Mouse (Mus musculus): ENCODE measurements around the gene C130050O18Rik. TPM values are rescaled to one million over a fixed set of nuclear protein-coding genes. Genes with fewer than 3 reads are reported as not detected.

The C130050O18Rik gene
- polyA plus RNA-seq, 1 experiment from 2014 or later: 0.36 TPM

DNA sequence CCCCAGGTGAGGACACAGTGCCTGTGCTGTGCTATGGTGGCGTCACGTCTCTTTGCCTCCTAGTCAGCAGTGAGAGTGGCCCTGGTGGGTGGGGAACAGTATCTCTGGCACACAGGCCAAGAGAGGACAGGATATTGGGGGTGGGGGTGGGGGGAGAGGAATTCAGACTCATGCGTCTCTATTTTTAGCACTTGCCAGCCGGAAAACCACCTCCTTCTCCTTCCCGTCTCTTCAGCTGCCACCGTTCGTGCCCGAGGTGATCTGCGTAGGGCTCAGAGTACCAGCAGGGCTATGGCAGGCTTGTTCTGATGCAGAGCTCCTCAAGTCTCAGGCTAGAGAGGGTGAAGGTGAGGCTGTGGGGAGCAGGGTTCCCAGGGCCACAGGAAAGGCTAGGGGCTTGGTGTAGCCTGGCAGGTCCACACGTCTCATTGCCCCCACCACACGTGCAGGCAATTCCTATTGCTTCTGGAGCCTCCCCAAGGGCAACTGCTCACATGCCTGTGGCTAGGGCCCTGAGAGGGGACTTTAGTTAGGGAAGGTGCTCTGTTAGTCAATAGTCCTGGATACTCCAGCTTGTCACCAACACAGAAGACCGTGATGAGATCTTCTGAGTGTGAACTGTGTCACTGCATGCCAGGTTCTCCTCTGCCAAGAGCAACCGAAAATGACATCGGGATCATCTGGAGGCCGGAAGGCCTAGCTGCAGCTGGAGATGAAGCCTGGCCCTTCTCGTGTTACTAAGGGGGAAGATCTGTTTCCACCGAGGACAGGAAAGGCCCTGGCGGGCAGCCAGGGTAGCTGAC is 27.4 kb upstream of the C130050O18Rik start, which contains the start of gene Gpr146:
TSS of gene Gpr146 (plus strand) at position 230 of the 803 bp plus-strand sequence.
- no peak for DNase-seq (ENCODE audit: low spot score)
- Histone ChIP-seq H3K4me2 (ENCODE audit: low read depth) (no peak within 1 kb of the TSS), H3K4me3 (ENCODE audit: low read depth, low read length) (no peak within 1 kb of the TSS), H3K9me3 (ENCODE audit: control insufficient read depth, low read length) (no peaks in the 10 kb centered on the region), H3K36me3 (ENCODE audit: control insufficient read depth, insufficient read depth, low read length) (no peaks in the 10 kb centered on the region), H3K9ac (ENCODE audit: low read length) (no peak within 1 kb of the TSS), H3K27me3 (ENCODE audit: control insufficient read depth, insufficient read depth, low read length) (no peaks in the 10 kb centered on the region), H3K4me1 (ENCODE audit: control insufficient read depth, insufficient read depth, low read length) (no peaks in the 10 kb centered on the region), H3K27ac (ENCODE audit: low read depth, low read length) (0 out of 2 replicates have a peak within 1 kb of the TSS, but pooled peaks have one; percentile 20)
- WGBS: 85% methylated on average over 18 of the region's 18 CpGs
- ATAC-seq (ENCODE audit: insufficient read depth, low FRiP score, low TSS enrichment): no peak

GRCm38 (mm10) chr5:139378271-139378556 is 26.9 kb upstream of the C130050O18Rik start:
- Histone ChIP-seq H3K4me2 (ENCODE audit: low read depth) (no peak overlapping the region), H3K4me3 (ENCODE audit: low read depth, low read length) (no peak overlapping the region), H3K4me1 (ENCODE audit: control insufficient read depth, insufficient read depth, low read length) (no peaks in the 10 kb centered on the region), H3K9me3 (ENCODE audit: control insufficient read depth, low read length) (no peaks in the 10 kb centered on the region), H3K27me3 (ENCODE audit: control insufficient read depth, insufficient read depth, low read length) (no peaks in the 10 kb centered on the region), H3K9ac (ENCODE audit: low read length) (no peak overlapping the region), H3K36me3 (ENCODE audit: control insufficient read depth, insufficient read depth, low read length) (no peaks in the 10 kb centered on the region), H3K27ac (ENCODE audit: low read depth, low read length) (no peak overlapping the region)
- DNase-seq (ENCODE audit: low spot score): no peak
- ATAC-seq (ENCODE audit: insufficient read depth, low FRiP score, low TSS enrichment): no peak
- WGBS: 92% methylated on average over 7 of the region's 7 CpGs

GRCm38 (mm10) chr5:139378986-139379629 is 26.0 kb upstream of the C130050O18Rik start:
- ATAC-seq (ENCODE audit: insufficient read depth, low FRiP score, low TSS enrichment): no peak
- DNase-seq (ENCODE audit: low spot score): no peak
- H3K4me3 ChIP-seq (ENCODE audit: low read depth, low read length): no peak overlapping the region
- no peaks in the 10 kb centered on the region for H3K36me3 ChIP-seq (ENCODE audit: control insufficient read depth, insufficient read depth, low read length)
- no peak overlapping the region for H3K9ac ChIP-seq (ENCODE audit: low read length)
- no peaks in the 10 kb centered on the region for H3K4me1 ChIP-seq (ENCODE audit: control insufficient read depth, insufficient read depth, low read length)
- H3K27me3 ChIP-seq (ENCODE audit: control insufficient read depth, insufficient read depth, low read length): no peaks in the 10 kb centered on the region
- no peak overlapping the region; the same call in 1 of the 2 replicates for H3K4me2 ChIP-seq (ENCODE audit: low read depth)
- 0 out of 2 replicates have a peak overlapping the region, but pooled peaks have one; percentile 17 for H3K27ac ChIP-seq (ENCODE audit: low read depth, low read length)
- H3K9me3 ChIP-seq (ENCODE audit: control insufficient read depth, low read length): no peaks in the 10 kb centered on the region
- 63% methylated on average over 21 of the region's 21 CpGs for WGBS

DNA sequence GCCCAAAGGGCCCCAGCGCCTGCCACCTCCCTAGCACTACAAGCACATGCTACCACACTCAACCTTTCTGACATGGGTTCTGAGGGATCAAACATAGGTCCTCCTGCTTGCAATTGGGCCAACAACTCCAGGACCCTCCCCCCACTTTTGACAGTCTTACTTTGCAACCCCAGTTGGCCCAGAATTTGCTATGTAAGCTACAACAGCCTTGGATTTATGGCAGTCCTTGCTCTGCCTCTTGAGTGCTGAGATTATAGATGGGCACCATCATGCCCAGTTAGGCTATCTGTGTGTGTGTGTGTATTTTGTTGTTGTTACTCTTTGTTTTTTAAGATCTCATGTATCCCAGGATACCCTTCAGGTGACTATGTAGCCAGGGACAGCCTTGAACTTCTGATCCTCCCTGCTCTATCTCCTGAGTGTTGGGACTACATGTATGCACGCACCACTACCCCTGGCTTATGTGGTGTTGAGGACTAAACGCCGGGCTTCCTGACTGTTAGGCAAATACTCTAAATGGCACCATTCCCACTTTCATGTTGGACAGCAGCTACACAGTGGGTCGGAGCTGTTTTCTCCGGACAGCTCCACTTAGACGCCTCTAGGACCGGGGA is 25.2 kb upstream of the C130050O18Rik start:
- no peaks in the 10 kb centered on the region for H3K36me3 ChIP-seq (ENCODE audit: control insufficient read depth, insufficient read depth, low read length)
- 0 out of 2 replicates have a peak, but pooled peaks have one; percentile 36 for ATAC-seq (ENCODE audit: insufficient read depth, low FRiP score, low TSS enrichment)
- DNase-seq (ENCODE audit: low spot score): no peak
- H3K4me1 ChIP-seq (ENCODE audit: control insufficient read depth, insufficient read depth, low read length): no peaks in the 10 kb centered on the region
- H3K9me3 ChIP-seq (ENCODE audit: control insufficient read depth, low read length): no peaks in the 10 kb centered on the region
- H3K27me3 ChIP-seq (ENCODE audit: control insufficient read depth, insufficient read depth, low read length): no peaks in the 10 kb centered on the region
- no peak overlapping the region for H3K27ac ChIP-seq (ENCODE audit: low read depth, low read length)
- peak overlapping the region; percentile 62 for H3K4me3 ChIP-seq (ENCODE audit: low read depth, low read length)
- 27% methylated on average over 8 of the region's 8 CpGs for WGBS
- no peak overlapping the region for H3K9ac ChIP-seq (ENCODE audit: low read length)
- peak overlapping the region; percentile 86 for H3K4me2 ChIP-seq (ENCODE audit: low read depth)

- no peaks in the 10 kb centered on the region for H3K27me3 ChIP-seq (ENCODE audit: control insufficient read depth, insufficient read depth, low read length)
- H3K4me3 ChIP-seq (ENCODE audit: low read depth, low read length): peak overlapping the region; percentile 62
- 2% methylated on average over 73 of the region's 73 CpGs for WGBS
- ATAC-seq (ENCODE audit: insufficient read depth, low FRiP score, low TSS enrichment): peak; percentile 90
- peak; percentile 88 for DNase-seq (ENCODE audit: low spot score)
- H3K4me1 ChIP-seq (ENCODE audit: control insufficient read depth, insufficient read depth, low read length): no peaks in the 10 kb centered on the region
- peak overlapping the region; percentile 86 for H3K4me2 ChIP-seq (ENCODE audit: low read depth)
- no peak overlapping the region for H3K27ac ChIP-seq (ENCODE audit: low read depth, low read length)
- H3K9me3 ChIP-seq (ENCODE audit: control insufficient read depth, low read length): no peaks in the 10 kb centered on the region
- no peaks in the 10 kb centered on the region for H3K36me3 ChIP-seq (ENCODE audit: control insufficient read depth, insufficient read depth, low read length)
- H3K9ac ChIP-seq (ENCODE audit: low read length): peak overlapping the region; percentile 67
Measured at GRCm38 (mm10) chr5:139380385-139381248, 24.5 kb upstream of the C130050O18Rik start.

- no peaks in the 10 kb centered on the region for H3K9me3 ChIP-seq (ENCODE audit: control insufficient read depth, low read length)
- DNase-seq (ENCODE audit: low spot score): no peak
- H3K36me3 ChIP-seq (ENCODE audit: control insufficient read depth, insufficient read depth, low read length): no peaks in the 10 kb centered on the region
- no peak overlapping the region for H3K27ac ChIP-seq (ENCODE audit: low read depth, low read length)
- no peaks in the 10 kb centered on the region for H3K4me1 ChIP-seq (ENCODE audit: control insufficient read depth, insufficient read depth, low read length)
- H3K9ac ChIP-seq (ENCODE audit: low read length): no peak overlapping the region
- WGBS: 82% methylated on average over 17 of the region's 18 CpGs
- ATAC-seq (ENCODE audit: insufficient read depth, low FRiP score, low TSS enrichment): no peak
- no peaks in the 10 kb centered on the region for H3K27me3 ChIP-seq (ENCODE audit: control insufficient read depth, insufficient read depth, low read length)
- no peak overlapping the region for H3K4me2 ChIP-seq (ENCODE audit: low read depth)
- H3K4me3 ChIP-seq (ENCODE audit: low read depth, low read length): no peak overlapping the region
Measured at GRCm38 (mm10) chr5:139381586-139382513, 23.2 kb upstream of the C130050O18Rik start.

DNA sequence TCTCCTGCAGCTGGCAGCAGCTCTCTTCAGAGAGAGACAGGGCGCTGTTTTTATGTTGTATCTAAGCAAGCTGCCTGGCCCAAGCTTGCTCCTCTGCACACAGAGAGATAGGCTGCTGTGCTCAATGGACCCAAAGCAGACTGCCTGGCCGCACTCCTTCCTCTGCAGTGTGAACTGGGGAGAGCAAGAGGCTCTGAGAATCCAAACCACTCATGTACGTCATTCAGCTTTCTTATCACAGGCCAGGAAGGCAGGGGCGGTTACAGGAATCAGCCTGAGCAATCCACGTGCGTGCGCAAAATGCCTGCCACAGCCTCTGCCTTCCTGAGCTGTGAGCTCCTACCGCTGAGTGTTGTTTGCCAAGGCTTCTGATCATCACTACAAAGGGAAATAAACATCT is 22.3 kb upstream of the C130050O18Rik start:
- Histone ChIP-seq H3K36me3 (ENCODE audit: control insufficient read depth, insufficient read depth, low read length) (no peaks in the 10 kb centered on the region), H3K4me1 (ENCODE audit: control insufficient read depth, insufficient read depth, low read length) (no peaks in the 10 kb centered on the region), H3K4me2 (ENCODE audit: low read depth) (no peak overlapping the region), H3K9me3 (ENCODE audit: control insufficient read depth, low read length) (no peaks in the 10 kb centered on the region), H3K9ac (ENCODE audit: low read length) (no peak overlapping the region), H3K4me3 (ENCODE audit: low read depth, low read length) (no peak overlapping the region), H3K27me3 (ENCODE audit: control insufficient read depth, insufficient read depth, low read length) (no peaks in the 10 kb centered on the region), H3K27ac (ENCODE audit: low read depth, low read length) (peak overlapping the region; percentile 58; the same call in 1 of the 2 replicates)
- DNase-seq (ENCODE audit: low spot score) (no peak), ATAC-seq (ENCODE audit: insufficient read depth, low FRiP score, low TSS enrichment) (no peak)
- 81% methylated on average over 8 of the region's 8 CpGs for WGBS
